Mouse (Mus musculus) spleen, adult 18-20 months (tissue): ENCODE measurements around the gene Arg1.

Source experiments
- DNase-seq, 2 experiments: peaks; one replicate each; pipeline ENCODE4 v3.0.0; 2022; ENCODE audit warnings: mixed read lengths in 2 of 2

Gene Arg1

DNA sequence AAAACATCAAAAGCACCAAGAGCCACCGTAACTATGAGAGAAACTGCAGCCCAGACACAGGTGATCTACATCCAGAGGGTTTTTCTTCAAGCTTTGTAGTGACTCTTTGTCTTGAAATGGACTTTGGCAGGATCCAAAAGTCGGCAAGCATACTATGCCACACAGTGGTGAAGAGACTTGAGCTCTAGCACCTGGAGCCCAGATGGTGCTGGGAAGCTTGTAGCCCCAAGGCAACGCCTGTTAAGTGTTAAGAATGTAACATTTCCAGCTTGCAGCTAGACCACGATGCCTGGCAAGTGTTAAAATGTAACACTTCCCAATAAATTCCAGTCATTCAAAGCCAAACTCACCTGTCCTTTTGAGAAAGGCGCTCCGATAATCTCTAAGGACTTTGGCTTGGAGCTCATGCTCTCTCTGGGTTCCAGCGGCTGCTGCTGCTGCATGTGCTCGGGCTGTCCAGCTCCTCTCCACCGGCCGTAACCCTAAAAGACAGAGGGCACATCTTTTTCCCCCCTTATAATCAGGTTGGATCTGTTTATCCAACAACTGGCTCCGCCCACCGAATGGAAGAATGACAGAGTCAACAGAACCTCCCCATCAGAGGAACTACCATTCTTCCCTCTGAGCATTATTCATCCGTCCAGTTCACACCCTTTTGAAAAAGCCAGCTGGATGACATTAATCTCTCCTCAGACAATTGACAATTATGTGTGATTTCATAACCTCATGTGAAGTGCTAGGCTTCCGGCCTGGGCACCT lies at the start of gene Arg1:
Arg1 (minus strand) TSS at position 523 of the 759 bp plus-strand sequence.
- no peak for DNase-seq

DNA sequence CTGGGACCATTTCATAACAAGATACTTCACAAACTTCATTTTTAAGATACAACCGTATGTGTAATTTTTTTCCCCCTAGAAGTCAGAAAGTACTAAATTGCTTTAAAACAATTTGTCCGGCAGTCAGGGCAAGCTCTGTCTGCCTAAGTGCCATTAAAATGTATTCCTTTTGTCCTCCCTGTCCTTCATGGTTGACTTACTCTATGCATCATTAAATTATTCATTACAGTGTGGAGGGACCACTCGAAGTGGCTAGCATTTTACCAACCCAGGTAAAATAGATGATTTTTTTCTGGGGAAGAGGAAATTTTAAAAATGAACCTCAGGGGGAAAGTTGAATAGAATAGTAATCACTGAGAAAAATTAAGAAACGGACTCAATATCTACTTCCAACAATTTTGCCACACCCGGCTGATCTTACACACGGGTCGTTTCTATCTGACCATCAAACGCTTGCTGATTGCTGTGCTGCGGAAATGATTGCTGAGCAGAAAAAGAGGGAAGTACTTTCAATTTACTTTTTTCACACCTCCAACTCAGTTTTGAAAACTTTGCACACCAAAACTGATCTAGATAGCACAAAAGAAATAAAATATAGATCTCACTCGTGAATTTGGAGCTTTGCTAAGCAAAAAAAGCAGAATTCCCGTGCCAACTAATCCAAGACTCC lies 46.7 kb upstream of the Arg1 start:
- DNase-seq: no peak

DNA sequence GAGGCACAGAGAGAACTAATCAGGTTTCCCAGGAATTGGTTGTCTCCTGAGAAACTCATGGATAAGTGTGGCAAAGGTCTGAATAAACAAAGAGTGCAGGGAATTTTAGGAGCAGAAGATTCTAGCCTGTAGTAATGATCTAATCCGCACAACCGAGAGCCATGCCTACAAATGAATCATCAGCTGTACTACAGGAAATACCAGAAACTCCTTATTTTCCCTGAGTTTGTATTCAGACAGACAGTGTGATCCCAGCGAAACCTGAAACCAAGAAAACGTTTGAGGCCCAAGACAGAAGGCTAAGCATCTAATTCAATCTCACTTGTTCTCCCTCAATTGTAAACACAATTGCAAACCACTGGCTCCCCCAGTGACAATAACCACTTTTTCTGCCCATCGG lies 46.1 kb upstream of the Arg1 start:
- DNase-seq: no peak

DNA sequence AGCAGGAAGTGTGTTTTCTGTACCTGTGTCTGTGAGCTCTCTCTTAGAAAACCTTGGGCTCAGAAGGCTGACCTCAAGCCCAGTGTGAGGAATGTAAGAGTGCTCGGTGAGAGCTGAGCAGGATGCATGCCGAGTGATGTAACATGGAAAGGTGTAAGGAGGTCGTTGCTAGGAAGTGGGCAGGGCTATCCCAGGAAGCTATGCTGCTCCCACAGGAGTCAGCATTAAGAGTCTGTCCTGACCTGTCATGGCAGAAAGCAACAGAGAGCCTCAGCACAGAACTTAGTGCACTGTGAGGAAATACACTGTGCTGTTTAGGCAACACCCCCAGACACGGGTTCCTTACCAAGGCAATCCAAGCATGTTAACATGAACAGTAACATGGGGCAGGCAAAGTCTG lies 45.6 kb upstream of the Arg1 start:
- DNase-seq: no peak

DNA sequence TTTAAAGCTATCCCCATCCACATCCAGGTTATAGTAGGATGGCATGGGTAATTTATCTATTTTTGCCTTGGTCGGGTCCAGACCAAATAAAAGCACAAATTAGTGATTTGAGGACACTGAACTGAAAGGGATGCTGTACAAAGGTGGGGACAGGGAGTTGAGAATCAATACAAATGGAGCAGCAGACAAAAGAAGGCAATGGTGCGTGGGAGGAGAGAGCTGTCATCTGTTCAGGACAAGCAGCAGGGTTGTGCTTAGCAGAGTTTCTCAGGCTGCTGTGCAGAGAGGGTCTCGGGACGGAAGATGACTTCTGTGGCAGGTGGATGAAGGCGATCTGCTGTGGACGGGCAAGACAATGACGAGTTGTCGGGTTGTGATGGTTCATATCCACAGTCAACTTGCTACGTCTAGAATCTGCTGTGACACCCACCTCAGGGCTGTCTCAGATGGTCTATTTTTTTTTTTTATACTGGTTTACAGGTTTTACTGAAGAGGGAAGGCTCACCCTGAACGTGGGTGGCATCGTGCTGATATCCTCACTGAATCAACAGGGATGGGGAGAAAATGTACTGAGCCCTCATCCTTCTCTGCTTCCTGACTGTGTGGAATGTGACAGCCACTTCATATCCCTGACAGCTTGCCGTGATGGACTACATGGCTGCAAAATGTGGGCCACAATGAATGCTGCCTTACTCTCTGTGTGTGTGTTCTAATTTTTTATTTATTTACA lies 38.7 kb upstream of the Arg1 start:
- DNase-seq: no peak

DNA sequence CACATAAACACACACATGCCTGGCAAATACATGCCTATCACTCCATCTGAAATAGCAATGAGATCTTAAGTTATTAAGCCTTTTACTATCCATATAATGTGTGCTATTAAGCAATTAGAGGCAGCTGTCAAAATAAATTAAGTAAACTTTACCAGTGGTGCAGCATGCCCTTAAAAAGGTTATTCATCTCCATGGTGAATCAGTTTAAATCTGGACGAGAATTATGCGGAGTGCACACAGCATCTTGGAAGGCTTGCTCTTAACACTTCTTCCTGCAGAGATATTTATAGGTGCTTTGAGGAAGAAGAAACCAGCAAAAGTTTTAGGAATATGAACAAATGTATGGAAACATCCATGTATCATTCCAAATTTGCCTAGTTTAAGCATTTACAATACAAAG lies 34.6 kb upstream of the Arg1 start:
- DNase-seq: no peak

DNA sequence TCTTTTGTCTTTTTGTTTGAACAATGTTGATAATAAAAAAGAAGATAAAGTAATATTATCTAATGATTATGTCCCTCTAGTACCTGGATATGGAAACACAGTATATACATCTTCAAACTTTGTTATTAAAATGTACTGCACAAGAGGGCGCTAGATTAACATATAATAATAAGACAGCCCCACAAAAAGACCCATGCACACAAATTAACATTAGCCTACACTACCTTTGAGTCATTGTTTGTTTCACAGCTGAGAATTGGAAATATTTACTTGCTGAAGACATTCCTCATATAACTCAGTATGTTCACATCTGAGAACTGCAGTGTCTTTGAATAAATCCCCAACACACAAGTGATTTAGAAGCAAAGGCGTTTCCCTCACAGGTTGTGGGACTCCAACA lies 33.8 kb upstream of the Arg1 start:
- no peak for DNase-seq

DNA sequence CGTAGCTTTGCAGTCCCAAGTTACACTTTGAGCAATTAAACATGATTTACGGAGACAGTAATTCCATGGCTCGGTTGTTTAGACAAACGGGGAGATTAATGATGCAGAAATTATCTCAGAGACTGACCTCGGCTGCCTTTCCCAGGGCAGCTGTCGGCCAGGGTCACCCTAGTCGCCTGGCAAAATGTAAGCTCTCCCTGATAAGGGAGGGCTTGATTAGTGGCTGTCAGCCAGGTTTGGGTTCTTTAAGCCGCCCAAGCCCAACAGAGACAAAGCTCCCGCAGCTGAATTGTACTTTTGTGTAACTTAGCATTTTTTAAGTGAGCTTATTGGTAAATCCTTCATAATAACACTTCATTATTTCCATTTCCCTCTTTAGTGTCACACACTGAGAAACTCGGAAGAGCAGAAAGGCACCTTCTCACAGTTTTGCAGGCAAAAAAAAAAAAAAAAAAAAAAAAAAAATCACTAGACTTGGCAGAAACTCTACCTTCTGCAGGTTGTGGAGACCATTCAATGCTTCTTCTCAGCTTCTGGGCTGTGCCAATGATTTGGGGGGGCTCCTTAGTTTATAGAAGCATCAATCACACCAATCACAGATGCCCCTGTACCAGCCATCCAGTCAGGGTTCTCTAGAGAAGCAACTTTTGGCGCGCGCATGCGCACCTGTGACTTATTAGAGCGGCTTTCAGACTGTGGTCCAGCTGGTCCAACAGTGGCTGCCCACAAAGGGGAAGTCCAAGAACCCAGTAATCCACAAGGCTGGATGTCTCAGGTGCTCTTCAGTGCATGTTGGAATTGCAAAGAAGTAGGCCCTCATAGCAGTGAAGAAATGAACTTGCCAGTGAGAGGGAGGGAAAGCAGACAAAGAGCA lies 32.0 kb upstream of the Arg1 start:
- DNase-seq: no peak

DNA sequence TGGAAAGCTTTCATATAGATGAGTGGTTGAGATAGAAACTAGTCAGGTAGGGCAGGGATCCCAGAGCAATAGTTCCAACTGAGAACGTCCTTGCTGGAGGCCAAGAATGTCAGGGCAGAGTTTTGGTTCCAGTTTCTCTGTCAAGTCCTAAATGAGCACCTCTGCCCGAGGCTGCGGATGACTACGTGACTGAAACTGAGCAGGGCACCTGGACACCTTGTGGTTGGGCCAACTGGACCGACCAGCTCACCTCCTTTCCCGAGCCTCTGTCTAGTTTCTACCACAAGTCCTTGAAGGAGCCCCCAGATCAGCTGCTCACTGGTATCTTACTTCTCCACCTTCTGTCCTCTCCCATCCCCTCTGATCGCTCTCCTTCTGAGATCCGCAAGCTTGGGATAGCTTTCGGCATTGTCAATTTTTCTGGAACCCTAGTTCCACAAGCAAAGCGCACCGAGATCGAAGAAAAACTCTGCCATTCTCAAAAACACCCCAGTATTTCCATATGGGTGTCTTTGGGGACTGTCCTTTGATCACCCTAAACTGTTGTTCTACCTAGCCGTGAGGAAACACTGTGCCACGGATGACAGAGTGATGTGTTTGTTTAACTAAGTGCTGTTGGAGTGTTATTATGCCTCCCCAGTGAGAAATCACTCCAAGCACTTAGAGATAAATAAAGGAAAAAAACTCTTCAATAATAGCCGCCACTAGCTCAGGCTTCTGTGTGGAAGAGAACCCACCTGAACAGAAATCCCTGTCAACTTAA lies 31.2 kb upstream of the Arg1 start:
- DNase-seq: no peak

DNA sequence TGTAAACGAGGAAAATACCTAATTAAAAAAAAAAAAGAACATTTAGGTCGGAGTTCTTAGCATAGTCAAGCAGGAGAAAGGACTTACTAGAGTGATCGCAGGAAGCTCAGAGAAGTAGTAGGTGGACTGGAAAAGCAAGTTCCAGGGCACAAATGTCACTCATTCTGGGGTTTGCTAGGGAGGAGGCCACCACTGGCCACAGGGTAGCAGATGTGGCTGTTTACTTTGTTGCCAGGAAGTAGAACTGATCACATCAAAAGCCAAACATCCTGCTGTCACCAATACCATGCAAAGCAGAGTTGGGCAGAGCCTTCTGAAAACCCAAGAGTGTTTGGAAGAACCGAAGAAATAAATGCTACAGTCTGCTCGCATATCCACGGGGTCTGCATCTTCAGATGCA lies 26.6 kb upstream of the Arg1 start:
- DNase-seq: no peak

DNA sequence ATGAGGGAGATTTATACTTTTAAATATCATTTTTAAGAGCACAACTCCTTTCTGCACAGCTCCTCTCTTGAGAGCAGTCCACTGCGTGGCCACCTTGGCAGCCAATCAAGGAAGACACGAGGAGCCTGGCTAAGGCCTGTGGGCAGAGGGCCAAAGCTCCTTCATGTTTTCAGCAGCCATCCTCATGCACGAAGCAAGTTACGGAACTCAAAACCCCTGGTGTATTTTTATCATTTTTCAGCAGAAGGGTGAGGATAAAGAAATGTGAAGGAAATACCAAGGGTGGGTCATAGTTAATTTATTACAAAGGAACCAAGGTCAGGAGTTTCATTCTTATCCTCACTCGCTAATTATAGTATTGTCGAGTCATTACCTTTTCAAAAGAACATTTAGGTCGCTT lies 25.3 kb upstream of the Arg1 start:
- DNase-seq: no peak

DNA sequence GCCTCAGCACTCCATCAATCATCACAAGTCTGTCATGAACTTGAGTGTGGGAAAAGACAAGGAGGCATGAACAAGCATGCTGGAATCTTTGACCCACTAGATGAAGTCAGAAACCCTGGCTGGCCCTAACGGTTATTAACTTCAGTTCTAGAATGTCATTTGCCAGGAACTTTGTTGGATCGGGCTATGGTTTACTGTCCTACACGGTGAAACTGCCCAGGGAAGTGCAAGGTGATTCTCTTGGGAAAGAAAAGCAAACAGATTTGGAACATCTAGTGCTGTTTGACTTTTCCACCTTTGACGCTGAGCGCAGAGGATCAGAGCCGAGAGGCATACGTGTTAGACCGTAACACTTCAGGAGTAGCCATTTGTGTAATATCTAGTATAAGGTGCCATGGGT lies 24.3 kb upstream of the Arg1 start:
- no peak for DNase-seq

DNA sequence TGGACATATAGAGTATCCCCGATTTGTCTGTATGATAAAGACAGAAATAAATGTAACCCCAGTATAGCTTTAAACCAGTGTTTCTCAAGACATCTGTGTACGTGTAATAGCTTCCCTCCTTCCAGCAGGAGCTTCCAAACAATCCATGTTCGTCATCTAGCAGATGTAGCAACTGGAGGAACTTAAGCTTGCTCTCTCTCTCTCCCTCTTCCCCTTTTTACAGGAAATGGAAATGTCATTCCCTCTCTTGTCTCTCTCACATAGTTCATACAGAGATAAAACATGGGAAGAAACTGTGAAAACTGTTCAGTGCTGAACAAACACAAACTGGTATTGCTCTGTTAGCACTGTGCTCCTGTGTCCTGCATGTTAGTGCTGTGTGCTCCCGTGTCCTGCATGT lies 22.9 kb upstream of the Arg1 start:
- no peak for DNase-seq

DNA sequence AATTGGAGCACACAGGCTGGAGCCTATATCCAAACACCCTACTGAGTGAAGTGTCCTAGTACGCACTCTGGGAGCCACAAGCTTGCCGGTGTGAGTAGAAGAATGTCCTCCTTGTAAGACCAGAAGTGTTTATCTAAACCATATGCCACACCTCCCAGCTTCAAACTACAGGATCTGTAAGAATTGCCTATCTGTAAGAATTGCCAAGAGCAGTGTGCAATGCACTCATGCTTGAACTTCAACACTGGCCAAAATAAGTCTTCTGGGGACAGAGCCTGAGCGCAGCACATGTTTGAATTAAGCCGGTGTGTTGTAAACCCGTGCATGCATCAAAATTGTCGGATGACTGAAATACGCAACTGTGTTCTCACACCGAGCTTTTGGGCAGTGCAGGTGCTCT lies 21.0 kb upstream of the Arg1 start:
- no peak for DNase-seq

DNA sequence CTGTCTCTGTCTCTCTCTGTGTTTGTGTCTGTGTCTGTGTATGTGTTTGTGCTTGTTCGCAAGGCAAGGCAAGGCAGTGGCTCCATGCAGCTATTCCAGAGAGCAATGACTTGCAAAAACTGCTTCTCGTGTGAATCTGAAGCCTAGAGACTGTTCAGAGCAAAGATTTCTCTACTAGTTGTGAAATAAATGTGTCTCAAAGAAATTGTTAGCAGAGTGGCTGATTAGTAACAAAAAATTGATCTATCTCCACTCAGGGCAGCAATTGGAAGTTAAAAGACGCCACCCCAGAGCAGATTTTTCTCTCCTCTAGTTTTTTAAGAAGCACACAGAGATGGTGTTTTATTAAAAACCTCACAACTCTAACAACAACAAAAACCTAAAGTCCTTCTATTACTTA lies 20.6 kb upstream of the Arg1 start:
- no peak for DNase-seq

DNA sequence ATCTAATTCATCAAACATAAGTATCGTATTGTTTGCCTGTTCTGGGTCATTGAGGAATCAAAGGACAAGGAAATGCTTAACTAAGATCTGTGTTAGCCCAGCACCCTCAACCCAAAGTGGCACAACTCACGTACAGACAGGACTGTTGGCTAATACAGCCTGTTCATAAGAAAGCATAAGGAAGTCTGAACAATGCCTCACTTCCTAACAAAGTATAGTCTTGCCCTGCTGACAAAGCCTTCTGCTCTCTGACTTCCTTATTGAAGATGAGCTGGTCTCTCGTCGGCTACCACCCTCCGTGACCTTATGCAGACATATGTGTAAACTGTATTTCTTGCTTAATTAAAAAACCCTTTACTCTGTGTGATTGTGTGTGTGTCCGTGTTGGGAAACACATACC lies 2.9 kb upstream of the Arg1 start:
- no peak for DNase-seq

DNA sequence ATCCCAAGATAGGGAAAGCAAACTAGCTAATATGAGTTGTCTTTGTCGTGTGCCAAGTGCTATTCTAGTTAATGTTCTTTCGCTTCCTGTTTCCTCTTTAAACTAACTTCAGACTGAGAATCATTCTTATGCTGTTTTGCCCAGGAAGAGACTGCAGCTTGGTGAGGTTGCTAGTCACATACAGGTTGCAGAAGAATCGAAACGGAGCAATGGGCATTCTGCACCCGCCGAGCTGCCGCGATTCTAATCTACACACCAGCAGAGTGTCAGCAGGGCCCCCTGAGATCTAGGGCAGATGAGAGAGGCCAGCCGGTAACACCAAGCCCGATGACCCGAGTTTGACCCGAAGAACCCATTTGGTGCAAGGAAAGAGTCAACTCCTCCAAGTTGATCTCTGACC lies 788 bp upstream of the Arg1 start:
- peak in 1 of 2 experiments; percentile 12 for DNase-seq

DNA sequence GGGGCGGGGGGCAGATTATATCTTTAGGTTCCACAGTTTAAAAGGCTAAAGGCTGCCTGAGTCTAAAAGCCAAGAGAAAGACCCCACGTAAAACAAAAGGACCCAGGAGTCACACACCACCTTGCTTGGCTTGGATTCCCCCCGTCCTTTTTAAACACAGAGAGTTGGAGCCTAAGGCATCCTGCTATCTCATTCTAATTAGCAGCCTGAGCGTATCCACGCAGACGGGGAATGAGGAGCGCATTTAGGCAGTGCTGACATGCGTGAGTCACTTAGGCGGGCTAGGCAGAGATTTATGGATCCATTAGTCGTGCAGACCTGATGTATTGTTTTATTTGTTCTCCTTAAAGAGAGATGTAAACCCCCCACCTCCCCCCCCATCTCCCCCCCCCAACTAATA lies 904 bp downstream of the Arg1 start:
- no peak for DNase-seq

DNA sequence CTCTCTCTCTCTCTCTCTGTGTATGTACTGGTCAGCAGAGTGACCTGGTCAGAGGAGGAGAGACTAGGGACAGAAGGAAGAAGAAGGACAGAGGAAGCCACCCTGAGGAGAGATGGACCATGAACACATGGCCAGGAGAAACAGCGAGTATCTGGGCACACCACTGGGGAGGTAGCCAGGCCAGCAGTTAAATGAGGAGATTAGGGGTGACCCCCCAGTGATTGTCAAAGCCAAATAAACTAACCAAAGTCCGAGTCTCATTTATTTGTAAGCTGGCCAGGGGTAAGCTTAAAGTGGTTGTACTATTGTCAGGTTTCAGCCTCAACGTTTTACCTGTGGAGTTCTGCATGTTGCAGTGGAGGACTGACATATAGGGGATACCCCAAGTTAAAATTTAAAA lies 3.0 kb downstream of the Arg1 start:
- DNase-seq: no peak

DNA sequence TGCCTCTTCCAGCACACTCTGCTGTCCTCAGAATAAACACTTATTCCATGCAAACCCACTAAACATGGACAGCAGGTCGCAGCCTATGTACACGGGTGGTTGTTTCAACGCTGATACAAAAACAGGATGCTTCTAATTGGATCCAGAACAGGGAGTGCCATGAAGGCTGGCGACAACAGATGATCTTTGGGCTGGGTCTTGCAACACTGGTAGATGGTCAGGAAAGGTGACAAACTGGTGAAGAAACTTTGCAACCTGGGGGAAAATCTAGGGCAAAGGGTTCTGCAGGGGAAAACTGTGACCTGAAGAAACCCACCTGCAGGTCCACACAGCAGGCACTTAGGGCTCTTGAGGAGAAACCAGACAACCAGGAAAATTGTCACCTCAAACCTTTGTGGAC lies 4.3 kb downstream of the Arg1 start:
- no peak for DNase-seq

DNA sequence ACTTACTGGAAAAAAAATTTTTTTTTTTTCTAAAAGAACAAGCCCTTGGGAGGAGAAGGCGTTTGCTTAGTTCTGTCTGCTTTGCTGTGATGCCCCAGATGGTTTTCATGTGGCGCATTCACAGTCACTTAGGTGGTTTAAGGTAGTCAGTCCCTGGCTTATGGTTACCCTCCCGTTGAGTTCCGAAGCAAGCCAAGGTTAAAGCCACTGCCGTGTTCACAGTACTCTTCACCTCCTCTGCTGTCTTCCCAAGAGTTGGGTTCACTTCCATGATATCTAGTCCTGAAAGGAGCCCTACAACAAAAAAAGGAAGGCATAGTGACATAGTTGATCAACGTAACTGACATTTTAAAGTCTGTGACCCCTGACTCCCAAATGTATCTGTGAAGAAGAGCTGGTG lies 11.8 kb downstream of the Arg1 start:
- DNase-seq: no peak

DNA sequence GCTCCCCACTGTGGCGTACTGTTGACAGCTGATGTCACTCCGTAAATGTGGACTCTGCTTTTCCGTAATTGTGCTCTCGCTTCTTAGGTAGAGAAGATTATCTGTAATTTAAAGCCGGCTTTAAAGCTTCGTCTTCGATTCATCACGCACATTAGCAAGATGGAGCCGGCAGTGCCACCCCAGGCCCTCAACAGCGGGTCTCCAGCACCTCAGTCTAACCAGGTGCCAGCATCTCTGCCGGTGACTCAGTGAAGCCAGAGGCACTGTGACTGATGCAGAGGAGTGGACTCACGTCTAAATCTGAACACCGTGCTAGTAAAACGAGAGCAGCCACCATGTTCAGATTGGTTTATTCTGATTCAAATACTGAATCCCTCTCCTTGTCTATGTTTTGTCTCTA lies 14.7 kb downstream of the Arg1 start:
- no peak for DNase-seq
